Mouse (Mus musculus) limb, embryonic 13.5 days (tissue): ENCODE measurements at regions not wholly inside any gene's neighbourhood (a gene's known extent, or its start where the extent isn't known, plus 50 kb on each side); places are given as distances from the start of the nearest gene placed in this dataset.
A peak's percentile ranks its signal among the peaks of the same experiment; 100 is the strongest.
"Not testable (repeated sequence)": the region's sequence is repeated elsewhere in the genome, so short reads cannot be mapped to it uniquely, and the experiment has no call there.

Source experiments
- ATAC-seq: fragments of 200-750 bp; cut with Nextera tagmentation; 2 replicates; pipeline ENCODE4 v1.8.0; 2017; ENCODE audit warnings: low read depth, moderate number of reproducible peaks, moderate TSS enrichment; ENCODE audit not compliant: low FRiP score
- H3K27ac ChIP-seq: fragments of 300-500 bp; sonication (generic); 2 replicates; pipeline ENCODE4 v1.5.1; 2015; ENCODE audit warnings: inconsistent platforms, mild to moderate bottlenecking, moderate library complexity
- H3K27me3 ChIP-seq: fragments of 300-500 bp; sonication (generic); 2 replicates; pipeline ENCODE4 v1.6.1; 2015; ENCODE audit warnings: mild to moderate bottlenecking, inconsistent platforms
- H3K36me3 ChIP-seq: fragments of 300-500 bp; sonication (generic); 2 replicates; pipeline ENCODE4 v1.6.1; 2015; ENCODE audit warnings: inconsistent platforms, mild to moderate bottlenecking, moderate library complexity
- H3K4me1 ChIP-seq: fragments of 300-500 bp; sonication (generic); 2 replicates; pipeline ENCODE4 v1.6.1; 2015; ENCODE audit warnings: inconsistent platforms
- H3K4me2 ChIP-seq: fragments of 300-500 bp; sonication (generic); replicated peaks from 2 replicates; pipeline ENCODE4 v1.6.1; 2015; ENCODE audit warnings: inconsistent platforms, mild to moderate bottlenecking, moderate library complexity
- H3K4me3 ChIP-seq: fragments of 300-500 bp; sonication (generic); 2 replicates; pipeline ENCODE4 v1.5.1; 2015; ENCODE audit warnings: moderate library complexity, mild to moderate bottlenecking, inconsistent platforms
- H3K9ac ChIP-seq: fragments of 300-500 bp; sonication (generic); 2 replicates; pipeline ENCODE4 v1.6.1; 2015; ENCODE audit warnings: mild to moderate bottlenecking, inconsistent platforms
- H3K9me3 ChIP-seq: fragments of 300-500 bp; sonication (generic); 2 replicates; pipeline ENCODE4 v1.6.1; 2016; ENCODE audit warnings: inconsistent platforms
- WGBS: fragments of 180-500 bp; shearing (Covaris S2); methylation state at CpG from one replicate; pipeline ENCODE4 v1.1.7; 2015; 5-methylcytosine and 5-hydroxymethylcytosine counted together

GRCm38 (mm10) chrX:94865531-94866502 lies 141.4 kb downstream of the Zxdb start:
- WGBS: 13% methylated on average over 18 of the region's 18 CpGs
- 0 out of 2 replicates have a peak, but pooled peaks cover 2% of the 10 kb centered on the region for H3K27me3 ChIP-seq
- no peaks in the 10 kb centered on the region for H3K4me1 ChIP-seq
- peak overlapping the region; percentile 53 for H3K9ac ChIP-seq
- no peaks in the 10 kb centered on the region for H3K9me3 ChIP-seq
- H3K27ac ChIP-seq: no peak overlapping the region
- H3K36me3 ChIP-seq: no peaks in the 10 kb centered on the region
- peak overlapping the region; percentile 64 for H3K4me2 ChIP-seq
- ATAC-seq: peak; percentile 100
- H3K4me3 ChIP-seq: peak overlapping the region; percentile 42

GRCm38 (mm10) chrX:94883547-94883946 lies 142.9 kb downstream of the Spin4 start:
- H3K36me3 ChIP-seq, H3K4me1 ChIP-seq, H3K9ac ChIP-seq, H3K27me3 ChIP-seq, H3K9me3 ChIP-seq, H3K27ac ChIP-seq, H3K4me2 ChIP-seq, ATAC-seq, H3K4me3 ChIP-seq: not testable (repeated sequence)
- 85% methylated on average over 2 of the region's 2 CpGs for WGBS
